Mouse (Mus musculus): ENCODE data around the gene Klhl18.

Gene Klhl18

GRCm38 (mm10) chr9:110476124-110477091 lies at the start of gene Klhl18, which contains the start of gene Kif9:
TSS of gene Klhl18 (minus strand) at chr9:110476694.
TSS of gene Kif9 (plus strand) at chr9:110476958.
- DNase-seq (ENCODE audit: low spot score), result peak; percentile 99

GRCm38 (mm10) chr9:110525737-110526136 lies 49.2 kb upstream of the Klhl18 start:
- no peak for DNase-seq (ENCODE audit: low spot score)

- DNase-seq (ENCODE audit: low spot score), result peak; percentile 19
Observed at GRCm38 (mm10) chr9:110490913-110491312, 14.4 kb upstream of the Klhl18 start.

GRCm38 (mm10) chr9:110488841-110489240 lies 12.3 kb upstream of the Klhl18 start:
- no peak for DNase-seq (ENCODE audit: low spot score)

- no peak for DNase-seq (ENCODE audit: low spot score)
Observed at GRCm38 (mm10) chr9:110478639-110479038, 2.1 kb upstream of the Klhl18 start.

GRCm38 (mm10) chr9:110477951-110478350 lies 1.5 kb upstream of the Klhl18 start:
- DNase-seq (ENCODE audit: low spot score), result no peak

GRCm38 (mm10) chr9:110466179-110466578 lies 10.3 kb downstream of the Klhl18 start:
- DNase-seq (ENCODE audit: low spot score), result no peak

- DNase-seq (ENCODE audit: low spot score), result no peak
Observed at GRCm38 (mm10) chr9:110465336-110465735, 11.2 kb downstream of the Klhl18 start.

- DNase-seq (ENCODE audit: low spot score), result no peak
Observed at GRCm38 (mm10) chr9:110463983-110464591, 12.4 kb downstream of the Klhl18 start.

- DNase-seq (ENCODE audit: low spot score), result no peak
Observed at GRCm38 (mm10) chr9:110462321-110462720, 14.2 kb downstream of the Klhl18 start.

- no peak for DNase-seq (ENCODE audit: low spot score)
Observed at GRCm38 (mm10) chr9:110460884-110461815, 15.3 kb downstream of the Klhl18 start.

GRCm38 (mm10) chr9:110459145-110459727 lies 17.3 kb downstream of the Klhl18 start:
- no peak for DNase-seq (ENCODE audit: low spot score)

GRCm38 (mm10) chr9:110457926-110458325 lies 18.6 kb downstream of the Klhl18 start:
- no peak for DNase-seq (ENCODE audit: low spot score)

- no peak for DNase-seq (ENCODE audit: low spot score)
Observed at GRCm38 (mm10) chr9:110452523-110452922, 24.0 kb downstream of the Klhl18 start.

- DNase-seq (ENCODE audit: low spot score), result peak; percentile 79
Observed at GRCm38 (mm10) chr9:110448857-110449617, 27.5 kb downstream of the Klhl18 start.

- no peak for DNase-seq (ENCODE audit: low spot score)
Observed at GRCm38 (mm10) chr9:110448356-110448755, 28.1 kb downstream of the Klhl18 start.

GRCm38 (mm10) chr9:110440559-110440958 lies 35.9 kb downstream of the Klhl18 start:
- DNase-seq (ENCODE audit: low spot score), result no peak

- no peak for DNase-seq (ENCODE audit: low spot score)
Observed at GRCm38 (mm10) chr9:110440049-110440448, 36.4 kb downstream of the Klhl18 start.

- no peak for DNase-seq (ENCODE audit: low spot score)
Observed at GRCm38 (mm10) chr9:110436041-110436440, 40.5 kb downstream of the Klhl18 start.

- DNase-seq (ENCODE audit: low spot score), result no peak
Observed at GRCm38 (mm10) chr9:110433045-110433444, 43.4 kb downstream of the Klhl18 start.

- DNase-seq (ENCODE audit: low spot score), result no peak
Observed at GRCm38 (mm10) chr9:110431241-110431640, 45.3 kb downstream of the Klhl18 start.

Measured in embryo, embryonic 10 days (tissue).